Mouse (Mus musculus) MEL (cell line): ENCODE measurements around the gene CK137956.

Experiments
- CTCF ChIP-seq, 3 experiments: IDR thresholded peaks in 2 of 3; conservative IDR thresholded peaks in 1 of 3; 2 replicates each; pipeline ENCODE4 v1.5.1; 2011 to 2012; ENCODE audit warnings: low read length in 3 of 3, low read depth in 2 of 3, mild to moderate bottlenecking in 2 of 3, improper control_type of control experiment in 1 of 3, inconsistent platforms in 1 of 3, mixed read lengths in 1 of 3, moderate library complexity in 1 of 3; ENCODE audit not compliant: control insufficient read depth in 1 of 3, insufficient read depth in 1 of 3, poor library complexity in 1 of 3, severe bottlenecking in 1 of 3
- EP300 ChIP-seq, 2 experiments: IDR thresholded peaks; 2 replicates each; pipeline ENCODE4 v1.6.1; 2011; ENCODE audit warnings: improper control_type of control experiment in 2 of 2, low read length in 2 of 2, low read depth in 1 of 2, mild to moderate bottlenecking in 1 of 2
- GATA1 ChIP-seq: IDR thresholded peaks from 2 replicates; pipeline ENCODE4 v1.6.1; 2011; ENCODE audit warnings: low read depth, low read length, improper control_type of control experiment
- KAT2A ChIP-seq: conservative IDR thresholded peaks from 2 replicates; pipeline ENCODE4 v1.6.1; 2012; ENCODE audit warnings: low read depth, low read length, improper control_type of control experiment, inconsistent platforms
- MYC ChIP-seq: IDR thresholded peaks from 2 replicates; pipeline ENCODE4 v1.6.1; 2011; ENCODE audit warnings: low read depth, mild to moderate bottlenecking, low read length, improper control_type of control experiment, moderate library complexity
- NELFE ChIP-seq: IDR thresholded peaks from 2 replicates; pipeline ENCODE4 v1.6.1; 2011; ENCODE audit warnings: low read depth, low read length, improper control_type of control experiment
- POLR2A ChIP-seq, 2 experiments: IDR thresholded peaks; 2 replicates each; pipeline ENCODE4 v1.6.1; 2011 to 2012; ENCODE audit warnings: low read length in 2 of 2, mild to moderate bottlenecking in 2 of 2, control low read depth in 1 of 2, improper control_type of control experiment in 1 of 2, low read depth in 1 of 2, moderate library complexity in 1 of 2; ENCODE audit not compliant: control insufficient read depth in 1 of 2, insufficient read depth in 1 of 2, poor library complexity in 1 of 2
- USF1 ChIP-seq: IDR thresholded peaks from 2 replicates; pipeline ENCODE4 v1.6.1; 2014; ENCODE audit warnings: low read depth, mild to moderate bottlenecking, inconsistent platforms, low read length, improper control_type of control experiment, moderate library complexity
- ZKSCAN1 ChIP-seq: IDR thresholded peaks from 2 replicates; pipeline ENCODE4 v1.6.1; 2012; ENCODE audit warnings: low read depth, mild to moderate bottlenecking, inconsistent platforms, low read length, improper control_type of control experiment, moderate library complexity

DNA sequence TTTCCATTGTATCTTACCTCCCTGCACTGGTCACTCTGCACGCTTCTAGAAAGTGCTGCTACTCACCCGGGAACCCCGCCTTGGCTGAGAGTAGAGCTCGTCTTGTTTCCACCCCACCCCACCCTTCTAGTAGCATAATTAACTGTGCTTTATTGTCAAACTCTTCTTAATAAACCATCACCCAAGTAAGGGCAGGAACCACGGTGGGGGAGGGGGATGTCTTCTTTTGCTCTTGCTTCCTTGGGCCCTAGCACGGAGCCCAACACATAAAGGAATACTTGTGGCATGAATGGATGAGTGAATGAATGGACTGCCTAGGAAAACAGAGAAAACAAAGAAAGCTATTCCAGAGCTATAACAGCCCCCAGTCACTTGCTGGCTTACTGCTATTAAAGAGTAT is 10.4 kb upstream of the CK137956 start:
- no peak for TF ChIP-seq MYC
- no peak for TF ChIP-seq CTCF (IDR thresholded peaks at IDR 0.05 in 2 of 3, conservative IDR thresholded peaks at IDR 0.05 in 1 of 3; ENCODE audit: control insufficient read depth in 1 of 3, insufficient read depth in 1 of 3, low read depth in 2 of 3, low read length in 3 of 3, poor library complexity in 1 of 3, severe bottlenecking in 1 of 3)
- no peak for TF ChIP-seq USF1
- no peak for TF ChIP-seq GATA1
- no peak for TF ChIP-seq ZKSCAN1
- TF ChIP-seq NELFE: no peak
- TF ChIP-seq POLR2A (IDR thresholded peaks at IDR 0.05; ENCODE audit: control insufficient read depth in 1 of 2, insufficient read depth in 1 of 2, low read depth in 1 of 2, low read length in 2 of 2, poor library complexity in 1 of 2): no peak
- TF ChIP-seq KAT2A: no peak
- TF ChIP-seq EP300 (IDR thresholded peaks at IDR 0.05; ENCODE audit: low read depth in 1 of 2, low read length in 2 of 2): no peak
